Mouse (Mus musculus) c-Kit-negative CD71-positive TER-119-positive erythroid progenitor cells, embryonic 14.5 days (primary cell): Measurements from ENCODE around the gene Rplp2.
"Not testable (repeated sequence)": the region's sequence is repeated elsewhere in the genome, so short reads cannot be mapped to it uniquely, and the experiment has no call there.

ENCODE experiments used
- DNase-seq: peaks from one replicate; pipeline ENCODE4 v3.0.0-alpha.2; 2013; ENCODE audit warnings: low read depth, low spot score

Gene Rplp2

GRCm38 (mm10) chr7:141447110-141447991 is at the start of gene Rplp2:
Gene Rplp2, plus strand, starts transcription at chr7:141447370.
- peak; percentile 82 for DNase-seq

GRCm38 (mm10) chr7:141403305-141403704 is 43.9 kb upstream of the Rplp2 start:
- DNase-seq, result no peak

DNA sequence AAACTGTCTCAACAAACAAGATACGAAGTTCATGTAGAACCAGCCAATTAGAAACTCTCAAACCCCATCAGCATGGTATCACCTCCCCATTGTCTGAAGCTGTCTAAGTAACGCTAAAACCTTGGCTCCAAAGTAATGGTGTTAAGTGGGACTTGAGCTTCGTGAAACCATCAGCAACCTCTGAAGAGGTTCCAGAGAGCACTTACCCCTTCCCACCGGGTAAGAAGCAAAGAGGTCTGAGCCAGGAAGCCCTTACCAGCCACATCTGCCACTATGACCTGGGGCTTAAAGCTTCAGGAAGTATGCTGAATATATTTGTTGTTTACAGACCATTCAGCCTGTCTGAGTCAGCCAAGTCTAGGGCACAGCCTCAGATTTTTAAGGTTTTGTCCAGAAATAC is 41.7 kb upstream of the Rplp2 start:
- no peak for DNase-seq

- not testable (repeated sequence) for DNase-seq
Observed at GRCm38 (mm10) chr7:141407670-141408069, 39.5 kb upstream of the Rplp2 start.

DNA sequence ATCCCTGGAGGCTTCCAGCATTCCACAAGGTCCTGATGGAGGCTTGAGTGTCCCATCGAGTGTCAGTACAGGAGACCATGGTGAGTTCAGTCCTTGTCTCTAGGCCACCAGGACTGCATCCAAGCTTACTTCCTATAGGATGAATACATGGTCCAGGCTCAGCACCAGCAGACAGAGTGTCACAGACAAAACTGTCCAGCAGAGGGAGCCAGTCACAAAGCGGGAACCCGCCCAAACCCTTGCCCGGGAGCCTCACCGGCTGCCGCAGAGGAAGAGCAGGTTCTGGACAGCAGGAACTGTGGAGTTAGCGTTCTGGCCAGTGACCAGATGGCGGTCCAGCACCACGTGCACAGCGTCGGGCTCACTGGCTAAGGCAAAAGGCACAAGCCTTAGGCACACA is 38.3 kb upstream of the Rplp2 start:
- DNase-seq, result peak; percentile 72

- no peak for DNase-seq
Observed at GRCm38 (mm10) chr7:141410631-141411030, 36.5 kb upstream of the Rplp2 start.

DNA sequence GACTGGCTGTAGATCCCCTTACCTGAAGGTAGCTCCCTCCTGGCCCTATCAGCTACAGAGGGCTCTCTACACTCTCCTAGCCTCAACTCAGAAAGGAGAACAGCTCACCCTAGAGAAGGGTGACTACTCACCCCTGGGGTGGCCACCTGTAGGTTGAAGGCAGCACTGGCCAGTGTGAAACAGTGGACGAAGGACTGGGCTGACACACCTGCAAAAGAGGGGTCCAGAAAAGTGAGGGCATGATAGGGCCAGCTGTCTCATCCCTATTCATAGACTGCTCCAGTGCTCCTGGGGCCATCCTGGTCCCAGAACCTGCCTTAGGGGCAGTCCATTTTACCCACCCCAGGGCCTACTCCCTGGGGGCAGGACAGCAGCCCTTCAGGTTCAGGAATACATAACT is 35.5 kb upstream of the Rplp2 start:
- no peak for DNase-seq

- no peak for DNase-seq
Observed at GRCm38 (mm10) chr7:141413331-141413730, 33.8 kb upstream of the Rplp2 start.

GRCm38 (mm10) chr7:141413809-141414584 is 33.2 kb upstream of the Rplp2 start, which contains the start of gene Gatd1:
Gene Gatd1, minus strand, starts transcription at chr7:141414136.
- DNase-seq, result peak; percentile 99

DNA sequence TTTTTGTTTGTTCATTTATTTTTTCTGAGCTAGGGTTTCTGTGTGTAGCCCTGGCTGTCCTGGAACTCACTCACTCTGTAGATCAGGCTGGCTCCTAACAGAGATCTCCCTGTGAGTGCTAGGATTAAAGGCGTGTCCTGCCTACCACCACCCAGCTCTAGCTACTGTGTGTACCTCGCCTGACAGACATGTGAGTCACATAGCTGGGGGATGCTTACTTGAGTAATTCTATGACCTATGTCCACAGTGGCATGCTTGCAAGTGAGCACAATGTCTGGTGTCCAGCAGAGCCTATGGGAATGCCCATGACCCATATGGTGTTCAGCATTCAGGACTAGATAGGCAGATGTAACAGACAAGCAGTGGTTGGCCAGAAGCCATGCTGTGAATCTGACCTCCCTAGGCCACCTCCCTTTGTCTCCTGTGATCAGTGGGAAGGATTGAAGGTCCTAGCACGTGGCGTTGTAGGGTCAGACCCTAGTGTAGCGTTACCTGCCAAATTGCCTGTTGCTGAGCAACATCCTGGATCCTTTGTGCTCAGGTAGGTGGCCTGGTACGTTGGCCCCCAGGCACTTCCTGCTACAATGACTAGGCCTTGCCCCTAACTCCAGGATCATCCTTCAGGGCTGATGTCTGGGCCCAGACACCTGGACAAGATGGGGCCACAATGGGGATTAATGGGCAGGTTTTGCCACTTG is 30.9 kb upstream of the Rplp2 start:
- DNase-seq, result no peak

GRCm38 (mm10) chr7:141417731-141418681 is 29.2 kb upstream of the Rplp2 start:
- DNase-seq, result no peak

DNA sequence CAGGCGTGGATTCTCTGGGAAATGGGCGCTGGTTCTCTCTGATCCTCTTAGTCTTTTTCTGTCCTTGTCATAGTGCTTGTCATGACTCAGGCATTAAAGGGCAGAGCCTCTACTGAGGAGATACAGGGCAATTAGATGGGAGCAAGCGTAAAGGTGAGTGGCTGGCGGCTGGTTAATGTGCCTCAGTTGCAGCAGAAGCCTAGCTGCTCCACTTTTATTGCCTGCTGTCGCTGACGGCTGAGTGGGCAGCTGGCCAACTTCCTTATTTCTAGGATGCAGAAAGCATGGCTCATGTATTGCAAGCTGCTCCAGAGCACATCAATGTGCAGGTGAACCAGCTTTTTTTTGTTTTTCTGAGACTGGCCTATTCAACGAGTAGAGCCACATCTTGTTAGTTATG is 28.2 kb upstream of the Rplp2 start:
- no peak for DNase-seq

- no peak for DNase-seq
Observed at GRCm38 (mm10) chr7:141420030-141420702, 27.0 kb upstream of the Rplp2 start.

DNA sequence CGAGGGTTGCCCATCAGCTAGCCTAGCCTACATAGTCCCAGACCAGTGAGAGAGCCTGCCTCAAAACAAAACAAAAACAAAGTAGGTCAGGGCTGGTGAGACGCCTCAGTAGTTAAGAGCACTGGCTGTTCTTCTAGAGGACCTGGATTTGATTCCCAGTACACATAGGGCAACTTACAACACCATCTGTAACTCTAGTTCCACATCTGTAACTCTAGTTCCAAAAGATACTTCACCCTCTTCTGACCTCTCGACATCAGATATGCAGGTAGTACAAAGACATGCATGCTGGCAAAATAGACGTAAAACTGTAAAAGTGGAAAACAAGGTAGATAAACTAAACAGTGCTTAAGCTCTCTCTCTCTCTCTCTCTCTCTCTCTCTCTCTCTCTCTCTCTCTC is 23.4 kb upstream of the Rplp2 start:
- no peak for DNase-seq

- no peak for DNase-seq
Observed at GRCm38 (mm10) chr7:141426948-141427730, 20.0 kb upstream of the Rplp2 start.

DNA sequence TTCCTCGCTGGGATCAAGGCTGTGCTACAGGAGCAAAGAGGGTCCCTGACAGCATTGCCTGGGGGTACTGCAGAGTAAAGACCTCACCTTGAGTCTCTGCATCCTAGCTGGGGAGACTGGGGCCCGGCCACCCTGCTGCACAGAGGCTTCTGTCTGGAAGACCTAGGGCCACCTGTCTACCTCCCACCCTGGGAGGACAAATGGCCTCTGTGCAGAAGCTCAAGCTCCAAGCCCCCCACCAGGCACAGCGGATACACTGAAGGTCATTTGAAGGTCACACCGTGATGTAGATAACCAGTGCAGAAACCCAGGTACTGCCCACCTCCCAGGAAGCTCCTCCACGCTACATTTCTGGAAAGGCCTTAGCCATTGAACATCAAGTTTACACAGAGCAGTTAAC is 18.5 kb upstream of the Rplp2 start:
- no peak for DNase-seq

DNA sequence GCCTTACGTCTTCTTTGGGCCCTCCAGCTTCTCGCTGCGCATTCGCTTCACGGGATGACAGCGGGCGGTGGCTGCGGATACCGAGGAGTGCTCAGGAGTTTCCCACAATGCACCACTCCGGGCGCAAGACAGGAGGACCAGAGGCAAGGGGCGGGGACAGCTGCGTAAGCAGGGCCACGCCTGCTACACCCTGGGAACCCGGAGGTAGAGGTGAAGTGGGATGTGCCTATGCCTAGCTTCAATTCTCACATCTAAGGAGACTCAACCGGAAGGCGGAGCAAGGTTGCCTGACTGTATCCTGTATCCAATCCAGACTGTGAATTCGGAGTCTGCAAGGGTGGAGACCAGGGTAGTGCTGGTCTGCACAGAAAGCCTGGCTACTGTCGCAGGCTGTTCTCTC is 17.9 kb upstream of the Rplp2 start, which contains the start of gene Cend1:
Gene Cend1 (minus strand): TSS at position 182 of the 400 bp plus-strand sequence.
- DNase-seq, result no peak

- DNase-seq, result no peak
Observed at GRCm38 (mm10) chr7:141429840-141430584, 17.2 kb upstream of the Rplp2 start.
